Mouse (Mus musculus) forebrain, embryonic 13.5 days (tissue): ENCODE measurements around the gene Ptpn23. TPM values are rescaled to one million over a fixed set of nuclear protein-coding genes. Genes with fewer than 3 reads are reported as not detected.
A peak's percentile ranks its signal among the peaks of the same experiment; 100 is the strongest.

ENCODE experiments used
- ATAC-seq: fragments of 200-750 bp; cut with Nextera tagmentation; 2 replicates; pipeline ENCODE4 v1.8.0; 2017
- H3K27ac ChIP-seq: fragments of 300-500 bp; sonication (generic); 2 replicates; pipeline ENCODE4 v1.5.1; 2015; ENCODE audit warnings: inconsistent platforms, mild to moderate bottlenecking, moderate library complexity
- H3K27me3 ChIP-seq: fragments of 300-500 bp; sonication (generic); 2 replicates; pipeline ENCODE4 v1.6.1; 2015; ENCODE audit warnings: mild to moderate bottlenecking, inconsistent platforms
- H3K36me3 ChIP-seq: fragments of 300-500 bp; sonication (generic); 2 replicates; pipeline ENCODE4 v1.6.1; 2015; ENCODE audit warnings: mild to moderate bottlenecking, inconsistent platforms; ENCODE audit not compliant: poor library complexity, severe bottlenecking
- H3K4me1 ChIP-seq: fragments of 300-500 bp; sonication (generic); 2 replicates; pipeline ENCODE4 v1.6.1; 2015; ENCODE audit warnings: inconsistent platforms
- H3K4me2 ChIP-seq: fragments of 300-500 bp; sonication (generic); 2 replicates; pipeline ENCODE4 v1.6.1; 2015; ENCODE audit warnings: inconsistent platforms, mild to moderate bottlenecking, moderate library complexity
- H3K4me3 ChIP-seq: fragments of 300-500 bp; sonication (generic); 2 replicates; pipeline ENCODE4 v1.5.1; 2015; ENCODE audit warnings: mild to moderate bottlenecking, inconsistent platforms
- H3K9ac ChIP-seq: fragments of 300-500 bp; sonication (generic); 2 replicates; pipeline ENCODE4 v1.6.1; 2015; ENCODE audit warnings: mild to moderate bottlenecking, inconsistent platforms
- H3K9me3 ChIP-seq: fragments of 300-500 bp; sonication (generic); replicated peaks from 2 replicates; pipeline ENCODE4 v1.6.1; 2016; ENCODE audit warnings: inconsistent platforms
- WGBS: fragments of 180-500 bp; shearing (Covaris S2); methylation state at CpG from one replicate; pipeline ENCODE4 v1.1.7; 2015; 5-methylcytosine and 5-hydroxymethylcytosine counted together
- polyA plus RNA-seq: library from polyadenylated mRNA; unstranded; fragments of >200 nt; fragmentation: Nextera tagmentation; extraction: Ambion mirVana; gene quantifications from 2 replicates; pipeline ENCODE4 v1.2.1, GENCODE M21; 2015

The Ptpn23 gene
- polyA plus RNA-seq = 18.7 and 20.1 TPM in 2 replicates

DNA sequence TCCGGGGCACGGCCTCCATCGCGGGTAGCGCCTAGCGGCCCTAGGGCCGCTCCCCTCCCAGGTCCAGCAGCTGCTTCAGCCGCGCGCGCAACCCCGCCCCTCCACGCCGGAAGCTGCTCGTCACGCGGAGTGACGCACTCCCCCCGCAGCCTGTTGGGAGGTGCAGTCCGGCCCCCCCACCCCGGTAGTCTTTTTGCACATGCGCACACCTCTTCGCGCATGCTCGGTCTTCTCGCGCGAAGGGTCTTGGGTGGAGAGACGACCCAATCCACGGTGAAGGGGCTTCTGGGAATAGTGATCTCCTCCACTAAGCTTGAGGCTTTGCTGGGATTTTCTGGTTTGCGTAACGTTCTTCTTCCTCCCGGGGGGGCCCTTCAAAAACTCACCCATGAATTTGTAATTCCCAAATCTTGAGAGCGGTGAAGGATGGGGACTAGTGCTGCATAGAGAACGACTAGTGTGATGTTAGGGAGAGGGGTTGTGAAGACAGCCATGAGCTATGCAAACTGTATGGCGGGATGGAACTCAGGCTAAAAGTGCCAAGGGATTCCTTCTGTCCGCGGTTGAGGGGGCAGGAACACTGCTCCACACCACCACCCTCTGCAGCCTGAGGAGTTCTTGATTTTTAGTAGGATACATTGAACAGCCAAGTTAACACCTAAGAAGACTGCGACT is at the start of gene Ptpn23:
TSS of gene Ptpn23 (minus strand) at position 115 of the 675 bp plus-strand sequence.
- Histone ChIP-seq H3K27me3 (no peaks in the 10 kb centered on the region), H3K4me3 (peak within 1 kb of the TSS; percentile 78), H3K4me2 (peak within 1 kb of the TSS; percentile 85), H3K36me3 (peaks cover 3% of the 10 kb centered on the region; the same call in 1 of the 2 replicates), H3K4me1 (peaks cover 18% of the 10 kb centered on the region), H3K27ac (peak within 1 kb of the TSS; percentile 76), H3K9ac (peak within 1 kb of the TSS; percentile 90), H3K9me3 (no peaks in the 10 kb centered on the region)
- peak; percentile 95 for ATAC-seq
- WGBS = under 1% methylated on average over 39 of the region's 39 CpGs

DNA sequence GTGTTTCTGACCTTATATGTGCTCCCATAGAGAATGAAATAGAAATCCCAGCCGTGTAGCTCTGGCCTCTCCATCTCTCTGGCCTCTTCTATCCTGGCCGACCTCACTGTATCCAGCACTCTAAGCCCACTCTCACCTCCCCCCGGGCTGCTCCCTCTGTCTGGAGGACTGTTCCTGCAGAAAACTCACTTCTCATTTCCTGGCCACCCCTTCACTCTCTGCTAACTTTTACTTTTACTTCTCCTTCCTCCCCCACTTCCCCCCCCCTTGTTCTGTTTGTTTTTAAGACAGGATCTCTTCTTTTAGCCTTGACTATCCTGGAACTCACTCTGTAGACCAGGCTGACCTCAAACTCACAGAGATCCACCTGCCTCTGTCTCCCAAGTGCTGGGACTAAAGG is 44.5 kb upstream of the Ptpn23 start:
- H3K27me3 ChIP-seq = no peaks in the 10 kb centered on the region
- H3K9me3 ChIP-seq = no peaks in the 10 kb centered on the region
- peaks cover 4% of the 10 kb centered on the region; the same call in 1 of the 2 replicates for H3K4me1 ChIP-seq
- no peak overlapping the region for H3K4me2 ChIP-seq
- no peak overlapping the region for H3K9ac ChIP-seq
- 90% methylated on average over 3 of the region's 3 CpGs for WGBS
- H3K27ac ChIP-seq = no peak overlapping the region
- no peak for ATAC-seq
- peaks cover 19% of the 10 kb centered on the region for H3K36me3 ChIP-seq
- no peak overlapping the region for H3K4me3 ChIP-seq

DNA sequence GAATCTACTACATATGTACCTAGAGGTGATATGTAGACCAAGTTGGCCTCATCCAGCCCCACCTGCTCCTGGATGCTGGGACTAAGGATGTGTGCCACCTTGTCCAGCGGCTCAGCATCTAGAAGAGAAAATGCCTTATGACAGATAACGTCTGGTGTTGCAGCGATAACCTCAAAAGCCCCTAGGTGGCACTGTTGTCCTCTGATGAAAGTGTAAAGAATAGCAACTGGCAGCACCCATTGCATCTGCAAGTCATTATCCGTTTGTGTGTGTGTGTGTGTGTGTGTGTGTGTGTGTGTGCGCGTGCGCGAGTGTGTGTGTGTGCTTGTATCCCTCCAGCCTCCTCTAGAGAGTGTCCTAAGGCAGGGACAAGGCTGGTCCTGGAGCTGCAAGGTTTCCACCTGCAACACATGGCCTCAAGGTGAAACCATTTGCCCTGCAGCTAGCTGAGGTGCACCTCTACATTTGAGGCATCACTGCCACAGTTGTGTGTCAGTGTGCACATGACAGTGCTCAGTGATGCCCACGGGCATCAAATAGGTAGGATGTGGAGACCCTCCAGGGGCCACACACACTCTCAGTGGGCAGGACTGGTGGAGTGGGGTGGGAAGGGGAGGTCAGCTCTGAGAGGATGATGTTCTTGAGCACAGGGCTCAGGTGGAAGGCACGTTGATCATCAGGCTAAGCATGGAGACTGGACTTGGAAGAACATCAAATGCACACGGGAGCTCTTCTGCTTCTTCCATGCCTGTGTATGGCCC is 41.0 kb upstream of the Ptpn23 start:
- no peak overlapping the region for H3K4me3 ChIP-seq
- peaks cover 4% of the 10 kb centered on the region; the same call in 1 of the 2 replicates for H3K4me1 ChIP-seq
- WGBS = 31% methylated on average over 11 of the region's 11 CpGs
- ATAC-seq = peak; percentile 90
- peaks cover 17% of the 10 kb centered on the region for H3K36me3 ChIP-seq
- H3K27me3 ChIP-seq = no peaks in the 10 kb centered on the region
- no peak overlapping the region for H3K27ac ChIP-seq
- H3K9ac ChIP-seq = no peak overlapping the region
- no peaks in the 10 kb centered on the region for H3K9me3 ChIP-seq
- H3K4me2 ChIP-seq = no peak overlapping the region

DNA sequence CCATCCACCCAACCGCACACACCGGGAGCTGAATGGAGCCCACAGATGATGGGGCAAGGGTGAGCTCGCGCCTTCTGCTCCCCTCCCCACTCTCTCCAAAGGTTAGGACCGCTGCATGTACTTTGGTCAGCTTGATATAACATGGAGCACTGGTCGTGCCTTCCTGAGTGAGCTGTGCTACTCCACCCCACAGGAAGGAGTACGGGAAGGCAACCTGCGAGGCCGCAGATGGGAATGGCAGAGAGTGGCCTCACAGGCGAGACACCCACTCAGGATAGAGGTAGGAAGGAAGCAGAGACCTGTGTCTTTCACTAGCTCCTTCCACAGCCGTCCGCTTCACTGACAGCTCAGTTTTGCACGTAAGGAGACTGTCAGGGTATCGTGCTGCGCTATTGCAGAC is 40.3 kb upstream of the Ptpn23 start:
- Histone ChIP-seq H3K4me2 (no peak overlapping the region), H3K9me3 (no peaks in the 10 kb centered on the region), H3K27ac (no peak overlapping the region), H3K9ac (no peak overlapping the region), H3K4me1 (peaks cover 4% of the 10 kb centered on the region; the same call in 1 of the 2 replicates), H3K36me3 (peaks cover 19% of the 10 kb centered on the region), H3K4me3 (no peak overlapping the region), H3K27me3 (no peaks in the 10 kb centered on the region)
- ATAC-seq = no peak
- WGBS = 83% methylated on average over 15 of the region's 15 CpGs

DNA sequence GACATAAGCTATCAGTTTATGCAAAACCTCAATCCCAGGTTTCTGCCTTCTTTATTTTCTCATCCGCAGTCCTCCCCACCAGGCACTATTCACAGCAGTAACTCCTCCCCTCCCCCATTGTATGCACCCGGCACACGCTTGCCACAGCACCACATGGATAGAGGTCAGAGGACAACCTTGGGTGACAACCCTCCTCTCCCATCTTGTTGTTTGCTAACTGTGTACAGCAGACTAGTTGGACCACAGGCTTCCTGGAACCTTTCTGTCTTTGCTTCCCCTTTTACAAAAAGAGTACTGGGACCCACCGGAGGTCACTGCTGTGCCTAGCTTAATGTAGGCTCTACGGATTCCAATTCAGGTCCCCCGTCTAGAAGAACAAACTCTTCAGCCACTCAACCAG is 32.5 kb upstream of the Ptpn23 start:
- H3K4me2 ChIP-seq = no peak overlapping the region
- no peak overlapping the region for H3K9ac ChIP-seq
- WGBS = 89% methylated on average over 6 of the region's 6 CpGs
- H3K27ac ChIP-seq = no peak overlapping the region
- peaks cover 39% of the 10 kb centered on the region for H3K36me3 ChIP-seq
- H3K27me3 ChIP-seq = no peaks in the 10 kb centered on the region
- no peak for ATAC-seq
- H3K4me1 ChIP-seq = no peaks in the 10 kb centered on the region
- H3K9me3 ChIP-seq = no peaks in the 10 kb centered on the region
- no peak overlapping the region for H3K4me3 ChIP-seq

DNA sequence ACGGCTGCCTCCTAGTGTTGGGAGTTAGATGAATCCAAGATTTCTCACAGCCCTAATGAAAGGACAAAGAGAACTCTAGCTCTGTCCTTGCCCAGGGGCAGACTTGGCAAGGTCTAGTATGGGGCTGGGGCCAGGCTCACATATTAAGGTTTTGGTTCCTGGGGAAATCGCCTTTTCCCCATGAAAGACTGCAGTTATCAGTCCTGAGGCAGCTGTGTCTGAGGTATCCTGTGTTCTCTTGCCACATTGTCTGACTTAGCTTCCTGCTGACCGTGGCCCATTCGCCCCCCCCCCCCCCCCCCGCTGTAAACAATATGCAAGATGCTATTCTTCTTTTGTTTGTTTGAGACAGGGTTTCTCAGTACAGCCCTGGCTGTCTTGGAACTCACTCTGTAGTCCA is 32.0 kb upstream of the Ptpn23 start:
- no peak for ATAC-seq
- Histone ChIP-seq H3K9ac (no peak overlapping the region), H3K4me1 (no peaks in the 10 kb centered on the region), H3K4me3 (no peak overlapping the region), H3K4me2 (no peak overlapping the region), H3K27ac (no peak overlapping the region), H3K9me3 (no peaks in the 10 kb centered on the region), H3K36me3 (peaks cover 44% of the 10 kb centered on the region), H3K27me3 (no peaks in the 10 kb centered on the region)
- WGBS = 53% methylated on average over 4 of the region's 5 CpGs

DNA sequence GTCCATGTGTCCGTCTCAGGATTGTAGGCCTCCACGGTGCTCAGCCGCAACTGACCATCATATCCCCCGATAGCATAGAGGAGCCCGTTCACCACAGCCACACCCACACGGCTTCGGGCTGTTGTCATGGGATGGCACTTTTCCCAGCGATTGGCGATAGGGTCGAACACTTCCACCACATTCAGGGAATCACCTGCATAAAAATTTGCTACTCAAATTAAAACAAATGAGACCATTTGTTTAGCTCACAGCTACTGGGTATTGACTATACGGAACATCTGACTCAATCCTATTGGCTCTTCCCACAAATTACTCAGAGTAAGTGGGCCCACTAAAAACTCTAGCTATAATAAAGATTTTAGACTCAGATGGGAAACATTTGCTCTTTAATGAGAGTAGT is 28.0 kb upstream of the Ptpn23 start:
- ATAC-seq = no peak
- Histone ChIP-seq H3K4me2 (no peak overlapping the region), H3K4me3 (no peak overlapping the region), H3K9me3 (no peaks in the 10 kb centered on the region), H3K9ac (no peak overlapping the region), H3K27me3 (no peaks in the 10 kb centered on the region), H3K36me3 (peaks cover 57% of the 10 kb centered on the region), H3K4me1 (no peaks in the 10 kb centered on the region), H3K27ac (no peak overlapping the region)
- 96% methylated on average over 11 of the region's 11 CpGs for WGBS

DNA sequence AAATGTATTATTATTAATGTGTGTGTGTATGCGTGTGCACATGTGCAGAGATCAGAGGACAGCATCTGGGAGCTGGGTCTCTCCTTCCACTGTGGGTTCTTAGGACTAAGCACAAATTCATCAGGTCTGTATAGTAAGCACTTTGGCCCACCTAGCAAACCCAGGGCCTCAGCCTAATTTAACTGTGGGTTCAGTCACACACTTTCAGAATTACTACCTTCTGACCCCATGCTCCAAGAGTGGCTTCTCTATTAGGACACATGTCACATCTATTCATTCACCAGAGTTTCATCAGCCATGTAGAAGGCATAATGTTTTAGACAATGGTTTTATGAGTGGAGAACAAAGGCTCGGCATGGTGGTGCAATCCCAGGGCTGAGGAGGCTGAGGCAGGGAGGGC is 25.0 kb upstream of the Ptpn23 start:
- H3K4me1 ChIP-seq = no peaks in the 10 kb centered on the region
- no peak overlapping the region for H3K27ac ChIP-seq
- no peak overlapping the region for H3K4me2 ChIP-seq
- no peak for ATAC-seq
- H3K36me3 ChIP-seq = peaks cover 74% of the 10 kb centered on the region
- no peak overlapping the region for H3K9ac ChIP-seq
- no peaks in the 10 kb centered on the region for H3K27me3 ChIP-seq
- H3K9me3 ChIP-seq = no peaks in the 10 kb centered on the region
- H3K4me3 ChIP-seq = no peak overlapping the region
- 91% methylated on average over 2 of the region's 2 CpGs for WGBS

DNA sequence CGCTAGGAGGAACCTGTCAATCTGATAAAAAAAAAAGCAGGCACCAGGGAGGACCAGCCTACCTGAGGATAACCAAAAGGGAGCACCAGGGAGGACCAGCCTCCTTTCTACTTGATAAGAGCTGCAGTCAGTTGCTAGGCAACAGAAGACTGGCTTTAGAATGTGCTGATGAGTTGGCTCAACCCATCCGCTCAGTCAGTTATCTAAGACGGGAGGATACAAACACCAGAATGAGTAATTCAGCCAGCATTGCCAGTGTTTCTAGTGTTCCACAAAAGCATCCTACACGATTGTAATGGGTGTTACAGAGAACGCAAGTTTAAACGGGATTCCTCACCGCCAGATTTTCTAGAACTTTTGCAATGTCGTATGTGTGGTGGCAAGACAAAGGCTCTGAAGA is 23.2 kb upstream of the Ptpn23 start:
- no peaks in the 10 kb centered on the region for H3K4me1 ChIP-seq
- no peak for ATAC-seq
- H3K27ac ChIP-seq = no peak overlapping the region
- peaks cover 76% of the 10 kb centered on the region for H3K36me3 ChIP-seq
- no peak overlapping the region for H3K4me3 ChIP-seq
- WGBS = 79% methylated on average over 8 of the region's 8 CpGs
- H3K9me3 ChIP-seq = no peaks in the 10 kb centered on the region
- H3K4me2 ChIP-seq = no peak overlapping the region
- H3K27me3 ChIP-seq = no peaks in the 10 kb centered on the region
- no peak overlapping the region for H3K9ac ChIP-seq

DNA sequence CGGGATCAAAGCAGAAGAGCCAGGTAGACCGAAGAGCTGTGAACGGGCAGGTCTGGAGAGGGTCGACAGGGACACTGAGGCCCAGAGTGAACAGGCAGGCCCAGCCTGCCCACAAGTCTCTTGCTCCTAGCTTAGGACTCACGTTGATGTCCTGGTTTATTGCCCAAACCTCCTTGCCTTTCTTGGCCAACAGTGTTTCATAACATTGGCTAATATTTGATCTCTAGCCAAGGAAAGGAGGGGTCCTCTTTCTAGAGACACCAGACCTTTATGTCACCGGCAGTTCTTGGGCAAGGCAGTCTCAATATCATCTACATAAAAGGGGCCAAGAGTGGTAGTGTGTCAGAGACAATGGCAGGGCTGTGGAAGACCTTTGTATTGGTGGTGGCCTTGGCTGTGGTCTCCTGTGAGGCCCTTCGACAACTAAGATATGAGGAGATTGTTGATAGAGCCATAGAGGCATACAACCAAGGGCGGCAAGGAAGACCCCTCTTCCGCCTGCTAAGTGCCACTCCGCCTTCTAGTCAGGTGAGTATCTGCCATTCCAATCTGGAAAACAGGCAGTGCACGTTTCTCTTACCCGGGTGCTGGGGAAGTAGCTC is 11.6 kb upstream of the Ptpn23 start, which contains the start of gene Ngp:
TSS of gene Ngp (plus strand) at position 237 of the 602 bp plus-strand sequence.
- no peaks in the 10 kb centered on the region for H3K36me3 ChIP-seq
- H3K4me1 ChIP-seq = no peaks in the 10 kb centered on the region
- no peaks in the 10 kb centered on the region for H3K27me3 ChIP-seq
- no peak within 1 kb of the TSS for H3K4me2 ChIP-seq
- no peaks in the 10 kb centered on the region for H3K9me3 ChIP-seq
- no peak within 1 kb of the TSS for H3K9ac ChIP-seq
- H3K27ac ChIP-seq = no peak within 1 kb of the TSS
- 92% methylated on average over 12 of the region's 12 CpGs for WGBS
- no peak for ATAC-seq
- no peak within 1 kb of the TSS for H3K4me3 ChIP-seq

DNA sequence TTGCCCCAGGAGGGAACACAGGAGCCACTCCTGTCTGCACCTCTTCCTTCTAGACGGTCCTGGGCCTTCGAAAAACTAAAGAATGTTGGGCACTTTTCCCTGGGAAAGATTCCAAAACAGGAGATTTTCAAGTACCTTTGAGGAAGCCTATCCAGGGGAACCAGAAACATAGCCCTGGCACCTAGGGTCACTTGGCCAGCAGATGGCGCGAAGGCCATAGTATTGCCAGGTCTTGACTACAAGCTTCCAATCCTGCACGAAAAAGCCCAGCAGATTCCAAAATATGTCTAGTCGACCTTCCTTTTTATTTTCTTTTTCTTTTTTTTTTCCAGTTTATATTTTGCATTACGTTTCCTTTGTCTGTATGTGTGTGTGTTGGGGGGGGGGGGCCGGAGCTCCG is 5.8 kb upstream of the Ptpn23 start:
- H3K36me3 ChIP-seq = no peaks in the 10 kb centered on the region
- ATAC-seq = no peak
- H3K9ac ChIP-seq = no peak overlapping the region
- no peaks in the 10 kb centered on the region for H3K27me3 ChIP-seq
- peaks cover 5% of the 10 kb centered on the region; the same call in 1 of the 2 replicates for H3K4me1 ChIP-seq
- WGBS = 54% methylated on average over 9 of the region's 9 CpGs
- no peak overlapping the region for H3K4me2 ChIP-seq
- H3K4me3 ChIP-seq = no peak overlapping the region
- H3K27ac ChIP-seq = no peak overlapping the region
- H3K9me3 ChIP-seq = no peaks in the 10 kb centered on the region

DNA sequence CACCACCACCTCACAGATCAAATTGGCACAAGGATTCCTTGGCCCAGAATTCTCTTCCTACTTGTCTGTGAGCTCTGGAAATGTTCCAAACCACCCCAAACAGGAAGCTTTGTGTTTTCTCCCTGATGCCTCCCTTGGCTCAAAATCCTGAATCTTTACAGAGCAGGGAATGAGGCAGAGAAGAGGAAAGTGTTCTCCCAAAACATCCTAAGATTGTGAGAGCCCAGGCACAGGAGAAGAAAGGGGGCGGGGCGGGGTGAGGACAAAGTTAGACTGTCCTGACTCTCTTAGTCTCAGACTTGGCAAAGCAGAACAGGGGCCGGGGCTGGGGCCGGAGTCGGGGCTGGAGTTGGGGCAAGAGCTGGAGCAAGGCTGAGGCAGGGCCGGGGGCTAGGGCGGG is 4.9 kb upstream of the Ptpn23 start:
- Histone ChIP-seq H3K9ac (no peak overlapping the region), H3K4me2 (no peak overlapping the region), H3K4me3 (no peak overlapping the region), H3K27ac (no peak overlapping the region), H3K4me1 (peaks cover 8% of the 10 kb centered on the region; the same call in 1 of the 2 replicates), H3K36me3 (no peaks in the 10 kb centered on the region), H3K27me3 (no peaks in the 10 kb centered on the region), H3K9me3 (no peaks in the 10 kb centered on the region)
- ATAC-seq = no peak
- WGBS = 70% methylated on average over 6 of the region's 7 CpGs
